Mouse (Mus musculus) kidney, embryonic 16.5 days (tissue): ENCODE measurements at regions not wholly inside any gene's neighbourhood (a gene's known extent, or its start where the extent isn't known, plus 50 kb on each side); places are given as distances from the start of the nearest gene placed in this dataset.

Source experiments
- ATAC-seq: fragments of 200-750 bp; cut with Nextera tagmentation; 2 replicates; pipeline ENCODE4 v1.8.0; 2017; ENCODE audit warnings: moderate TSS enrichment; ENCODE audit not compliant: low FRiP score, low TSS enrichment
- H3K27ac ChIP-seq: fragments of 300-500 bp; sonication (generic); 2 replicates; pipeline ENCODE4 v1.5.1; 2014; ENCODE audit warnings: low read length
- H3K27me3 ChIP-seq: fragments of 300-500 bp; sonication (generic); 2 replicates; pipeline ENCODE4 v1.6.1; 2014; ENCODE audit warnings: low read length, control low read depth, mixed read lengths; ENCODE audit not compliant: insufficient read depth
- H3K36me3 ChIP-seq: fragments of 300-500 bp; sonication (generic); 2 replicates; pipeline ENCODE4 v1.6.1; 2014; ENCODE audit warnings: low read length, control low read depth, mixed read lengths; ENCODE audit not compliant: insufficient read depth
- H3K4me1 ChIP-seq: fragments of 300-500 bp; sonication (generic); 2 replicates; pipeline ENCODE4 v1.6.1; 2014; ENCODE audit warnings: low read length, control low read depth, mixed read lengths; ENCODE audit not compliant: insufficient read depth
- H3K4me2 ChIP-seq: fragments of 300-500 bp; sonication (generic); replicated peaks from 2 replicates; pipeline ENCODE4 v1.6.1; 2014; ENCODE audit warnings: low read depth, low read length
- H3K4me3 ChIP-seq: fragments of 300-500 bp; sonication (generic); 2 replicates; pipeline ENCODE4 v1.5.1; 2014; ENCODE audit warnings: mild to moderate bottlenecking, low read length
- H3K9ac ChIP-seq: fragments of 300-500 bp; sonication (generic); replicated peaks from 2 replicates; pipeline ENCODE4 v1.6.1; 2014; ENCODE audit warnings: low read length
- H3K9me3 ChIP-seq: fragments of 300-500 bp; sonication (generic); 2 replicates; pipeline ENCODE4 v1.6.1; 2016; ENCODE audit warnings: low read length, control low read depth
- WGBS: fragments of 180-500 bp; shearing (Covaris S2); extraction: QIAGEN DNeasy Blood & Tissue Kit; methylation state at CpG from one replicate; pipeline ENCODE4 v1.1.7; 2014; 5-methylcytosine and 5-hydroxymethylcytosine counted together

DNA sequence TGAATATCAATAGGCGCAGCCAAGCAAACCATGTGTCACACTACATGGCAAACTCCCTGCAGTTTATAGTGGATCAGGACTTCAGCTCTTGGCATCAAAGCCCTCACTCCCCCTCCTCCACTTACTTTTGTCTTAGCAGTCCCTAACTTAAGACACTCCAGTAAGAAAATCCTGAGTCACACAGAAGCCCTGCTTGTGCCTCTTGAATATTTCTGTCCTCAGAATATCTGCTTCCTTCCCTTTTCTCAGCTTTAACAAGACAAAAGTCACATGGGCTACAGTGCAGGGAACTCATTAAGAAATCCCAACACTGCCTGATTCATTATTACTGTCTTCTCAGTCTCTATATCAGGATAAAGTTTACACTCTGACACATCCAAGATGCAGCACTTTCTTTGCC, 191.7 kb upstream of the Crbn start:
- H3K4me1 ChIP-seq: no peaks in the 10 kb centered on the region
- no peak overlapping the region for H3K9ac ChIP-seq
- H3K27me3 ChIP-seq: no peaks in the 10 kb centered on the region
- WGBS: 86% methylated on average over 1 of the region's 1 CpGs
- H3K9me3 ChIP-seq: no peaks in the 10 kb centered on the region
- no peaks in the 10 kb centered on the region for H3K36me3 ChIP-seq
- H3K27ac ChIP-seq: no peak overlapping the region
- no peak for ATAC-seq
- no peak overlapping the region for H3K4me3 ChIP-seq
- no peak overlapping the region for H3K4me2 ChIP-seq

DNA sequence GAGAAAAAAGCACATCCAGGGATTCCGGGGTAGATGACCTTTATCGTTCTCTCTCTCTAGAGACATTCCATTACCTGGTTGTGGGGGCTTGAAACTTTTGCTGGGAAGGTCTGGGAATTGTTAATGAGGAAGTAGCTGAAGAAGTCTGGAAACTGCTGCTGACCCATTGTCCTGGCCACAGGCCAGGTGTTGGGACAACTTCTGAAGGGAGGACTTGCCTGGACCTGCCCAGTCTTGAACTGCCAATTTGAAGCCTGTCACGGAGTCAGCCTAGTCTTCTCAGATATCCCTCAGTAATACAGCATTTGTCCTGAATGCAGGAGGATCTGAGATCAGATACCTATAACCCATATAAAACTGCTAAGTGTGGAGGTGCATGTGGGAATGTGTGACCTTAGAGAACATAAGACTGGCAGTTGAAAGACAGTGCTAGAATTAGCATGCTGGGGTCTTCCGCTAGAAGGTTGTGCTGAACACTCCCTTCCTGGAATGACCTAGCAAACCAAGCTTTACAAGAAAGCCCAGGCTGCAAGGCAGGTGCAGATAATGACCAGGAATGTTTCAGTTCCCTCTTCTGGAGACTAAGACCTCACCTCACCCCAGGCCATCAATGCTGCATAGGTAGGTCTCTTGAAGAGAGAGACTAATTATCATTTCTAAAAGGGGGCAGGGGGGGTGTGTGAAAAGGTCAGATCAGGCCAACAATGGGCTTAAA, 204.7 kb upstream of the Crbn start:
- Histone ChIP-seq H3K9ac (no peak overlapping the region), H3K4me2 (no peak overlapping the region), H3K9me3 (no peaks in the 10 kb centered on the region), H3K36me3 (no peaks in the 10 kb centered on the region), H3K4me1 (no peaks in the 10 kb centered on the region), H3K4me3 (no peak overlapping the region), H3K27me3 (no peaks in the 10 kb centered on the region), H3K27ac (no peak overlapping the region)
- WGBS: 89% methylated on average over 4 of the region's 4 CpGs
- no peak for ATAC-seq

DNA sequence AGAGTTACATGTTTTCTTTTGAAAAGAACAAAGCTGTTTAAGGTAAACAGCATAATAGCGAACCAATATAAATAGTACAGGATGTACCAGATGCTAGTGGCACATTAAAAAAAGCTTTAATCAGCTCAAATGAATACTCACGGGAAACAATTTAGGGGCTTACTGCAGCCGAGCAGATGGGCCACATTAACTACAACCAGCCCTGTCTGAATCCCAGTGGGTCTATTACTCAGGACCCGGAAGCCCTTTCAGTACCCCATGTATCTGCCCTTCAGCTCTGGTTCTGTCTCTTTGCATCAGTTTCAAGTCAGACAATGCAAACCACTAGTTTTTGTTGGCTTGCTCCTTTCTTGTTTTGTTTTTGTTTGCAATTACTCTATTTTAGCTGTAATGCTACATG, 210.9 kb upstream of the Crbn start:
- Histone ChIP-seq H3K36me3 (no peaks in the 10 kb centered on the region), H3K4me2 (no peak overlapping the region), H3K4me3 (no peak overlapping the region), H3K27me3 (peaks cover 2% of the 10 kb centered on the region; the same call in 1 of the 2 replicates), H3K9me3 (no peaks in the 10 kb centered on the region), H3K9ac (no peak overlapping the region), H3K27ac (no peak overlapping the region), H3K4me1 (0 out of 2 replicates have a peak, but pooled peaks cover 7% of the 10 kb centered on the region)
- WGBS: 65% methylated on average over 4 of the region's 4 CpGs
- ATAC-seq: no peak

DNA sequence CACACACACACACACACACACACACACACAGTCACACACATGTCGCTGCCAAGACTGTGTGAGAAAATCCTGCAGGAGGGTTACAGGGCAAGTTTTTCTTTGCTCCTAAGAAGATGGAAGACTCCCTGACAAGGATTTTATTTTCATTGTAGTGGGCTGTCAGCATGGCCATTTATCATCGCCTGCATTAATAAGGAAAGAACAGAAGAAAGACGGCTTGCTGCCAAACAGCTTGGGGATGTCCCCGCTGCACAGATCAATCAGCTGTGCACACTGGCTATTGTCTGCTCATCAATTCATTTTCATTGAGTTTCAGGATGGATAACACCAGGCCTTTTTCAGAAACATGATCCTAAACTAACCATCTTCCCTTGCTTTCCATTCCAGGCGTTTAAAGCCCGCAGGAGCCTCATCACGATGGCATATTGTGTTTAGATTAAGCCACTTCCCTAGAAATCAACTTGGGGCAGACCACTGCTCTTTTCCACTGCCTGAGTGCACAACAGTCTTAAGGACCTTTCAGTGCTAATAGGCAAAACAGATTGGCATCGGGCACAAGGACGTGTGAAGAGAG, 213.1 kb upstream of the Crbn start:
- peak; percentile 94 for ATAC-seq
- H3K27me3 ChIP-seq: peaks cover 2% of the 10 kb centered on the region; the same call in 1 of the 2 replicates
- 6% methylated on average over 9 of the region's 9 CpGs for WGBS
- 0 out of 2 replicates have a peak, but pooled peaks cover 7% of the 10 kb centered on the region for H3K4me1 ChIP-seq
- H3K4me3 ChIP-seq: peak overlapping the region; percentile 2; the same call in 1 of the 2 replicates
- peak overlapping the region; percentile 37 for H3K4me2 ChIP-seq
- no peaks in the 10 kb centered on the region for H3K9me3 ChIP-seq
- H3K36me3 ChIP-seq: no peaks in the 10 kb centered on the region
- 0 out of 2 replicates have a peak overlapping the region, but pooled peaks have one; percentile 63 for H3K27ac ChIP-seq
- H3K9ac ChIP-seq: no peak overlapping the region

DNA sequence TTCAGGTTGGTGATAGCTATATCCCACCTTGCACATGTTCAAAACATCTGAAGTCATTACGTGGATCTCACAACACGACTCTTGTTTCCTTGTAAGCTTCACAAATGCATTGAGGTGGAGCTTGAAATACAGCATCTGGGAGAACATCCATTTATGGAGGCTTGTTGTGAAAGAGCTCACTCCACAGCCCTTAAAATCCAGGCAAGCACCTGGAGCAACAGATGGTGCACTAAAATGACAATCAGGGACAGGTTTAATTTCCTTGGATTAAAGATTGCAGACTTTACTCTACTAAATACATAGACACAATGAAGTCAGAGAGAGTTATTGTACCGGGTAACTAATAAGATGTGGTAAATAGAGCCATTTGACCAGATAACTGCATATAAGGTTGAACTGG, 219.2 kb upstream of the Crbn start:
- no peaks in the 10 kb centered on the region for H3K4me1 ChIP-seq
- 81% methylated on average over 3 of the region's 3 CpGs for WGBS
- no peak for ATAC-seq
- H3K9ac ChIP-seq: no peak overlapping the region
- H3K36me3 ChIP-seq: no peaks in the 10 kb centered on the region
- no peak overlapping the region for H3K27ac ChIP-seq
- no peak overlapping the region for H3K4me2 ChIP-seq
- no peak overlapping the region for H3K4me3 ChIP-seq
- peaks cover 2% of the 10 kb centered on the region; the same call in 1 of the 2 replicates for H3K27me3 ChIP-seq
- no peaks in the 10 kb centered on the region for H3K9me3 ChIP-seq

DNA sequence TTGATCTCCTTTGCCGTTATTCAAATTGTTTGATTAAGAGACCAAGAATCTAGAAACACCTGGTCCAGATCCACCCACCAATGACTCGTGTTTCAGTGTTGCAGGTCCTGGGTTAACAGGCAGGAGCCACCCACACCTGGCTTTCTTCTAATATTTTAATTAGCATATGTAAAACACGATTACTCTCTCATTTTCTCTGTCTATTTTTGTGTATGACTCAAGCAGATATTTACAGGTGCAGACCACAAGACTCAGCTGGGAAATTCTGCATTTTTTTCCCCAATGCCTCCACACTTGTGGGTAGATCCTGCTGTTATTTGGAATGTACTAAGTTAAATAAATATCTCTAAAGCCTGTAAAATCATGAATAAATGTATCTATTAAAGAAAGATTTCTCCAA, 245.3 kb upstream of the Crbn start:
- Histone ChIP-seq H3K4me3 (no peak overlapping the region), H3K36me3 (no peaks in the 10 kb centered on the region), H3K4me1 (no peaks in the 10 kb centered on the region), H3K27me3 (no peaks in the 10 kb centered on the region), H3K27ac (no peak overlapping the region), H3K9me3 (no peaks in the 10 kb centered on the region), H3K4me2 (no peak overlapping the region), H3K9ac (no peak overlapping the region)
- 80% methylated on average over 3 of the region's 3 CpGs for WGBS
- ATAC-seq: no peak

DNA sequence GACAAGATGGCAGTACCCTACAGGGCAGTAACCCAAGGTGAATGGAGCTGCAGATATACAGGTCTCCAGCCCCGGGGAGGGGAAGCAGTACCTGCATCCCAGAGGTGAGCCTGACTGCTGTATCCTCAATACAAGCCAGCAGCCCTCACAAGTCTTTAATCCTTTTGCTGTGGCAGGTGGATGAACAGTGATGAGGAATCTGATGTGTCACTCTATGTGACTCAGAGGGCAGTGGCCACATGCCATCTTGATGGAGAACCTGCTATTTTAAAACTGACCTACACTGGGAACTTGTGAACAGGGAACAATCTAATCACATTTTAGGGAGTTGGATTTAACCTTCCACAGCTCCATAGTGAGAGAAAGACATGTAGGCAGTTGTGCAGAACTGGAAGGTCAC, 251.7 kb upstream of the Crbn start:
- Histone ChIP-seq H3K27ac (no peak overlapping the region), H3K9ac (no peak overlapping the region), H3K4me3 (no peak overlapping the region), H3K4me1 (no peaks in the 10 kb centered on the region), H3K27me3 (no peaks in the 10 kb centered on the region), H3K36me3 (no peaks in the 10 kb centered on the region), H3K9me3 (no peaks in the 10 kb centered on the region), H3K4me2 (no peak overlapping the region)
- 78% methylated on average over 1 of the region's 1 CpGs for WGBS
- ATAC-seq: no peak

DNA sequence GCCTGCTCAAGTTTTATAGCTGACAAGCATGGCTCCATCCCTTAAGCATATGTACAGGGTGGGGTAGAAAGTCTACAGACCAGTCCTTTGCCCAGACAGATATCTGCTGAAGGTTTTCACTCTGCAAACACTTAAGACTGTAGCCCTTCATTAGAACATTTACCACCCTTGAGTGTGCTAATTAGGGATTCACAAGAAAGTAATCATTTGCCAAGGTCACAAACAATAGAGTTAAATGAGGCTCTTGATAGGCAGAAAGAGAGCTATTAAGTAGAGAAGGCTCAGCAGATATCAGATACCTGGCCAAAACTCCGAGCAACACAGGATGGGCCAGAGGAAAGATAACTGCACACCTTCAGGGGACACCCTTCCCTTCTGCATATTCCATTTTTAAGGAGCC, 252.3 kb upstream of the Crbn start:
- Histone ChIP-seq H3K4me3 (no peak overlapping the region), H3K9me3 (no peaks in the 10 kb centered on the region), H3K27ac (no peak overlapping the region), H3K4me2 (no peak overlapping the region), H3K27me3 (no peaks in the 10 kb centered on the region), H3K9ac (no peak overlapping the region), H3K36me3 (no peaks in the 10 kb centered on the region), H3K4me1 (no peaks in the 10 kb centered on the region)
- WGBS: 67% methylated on average over 1 of the region's 1 CpGs
- ATAC-seq: no peak

DNA sequence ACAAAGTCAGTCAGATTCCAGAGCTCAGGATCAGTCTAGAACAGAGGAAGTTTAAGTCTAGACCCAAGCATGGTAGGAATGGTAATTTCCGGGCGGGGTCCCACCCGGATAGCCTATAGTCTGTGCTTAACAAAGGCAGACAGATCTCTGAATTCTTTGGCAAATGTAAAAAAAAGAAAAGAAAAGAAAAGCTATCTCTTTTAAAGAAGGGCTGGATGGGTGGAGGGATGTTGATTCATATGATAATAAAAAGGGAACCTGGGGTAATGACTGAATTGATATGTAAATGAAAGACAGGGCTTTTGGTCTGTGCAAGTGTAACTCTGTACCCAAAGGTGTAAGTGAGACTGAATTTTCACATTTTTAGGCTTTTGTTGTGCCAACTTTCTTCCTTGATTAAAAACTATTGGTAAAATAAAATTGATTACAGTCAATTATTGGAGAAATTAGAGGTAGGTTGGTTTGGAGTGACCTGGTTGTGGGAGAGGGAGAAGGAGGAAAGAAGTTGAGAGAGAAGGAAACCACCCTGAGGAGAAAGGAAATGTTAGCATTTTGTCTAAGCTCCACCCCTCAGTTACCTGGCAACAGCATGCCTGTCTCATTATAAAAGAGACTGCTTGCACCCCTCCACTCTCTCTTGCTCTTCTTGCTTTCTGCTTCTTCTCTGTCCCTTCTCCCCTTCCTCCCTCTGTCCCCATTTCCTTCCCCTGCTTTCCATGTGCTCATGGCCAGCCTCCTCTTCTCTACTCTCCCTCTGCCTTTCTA, 259.3 kb upstream of the Crbn start:
- Histone ChIP-seq H3K27me3 (no peaks in the 10 kb centered on the region), H3K9me3 (peaks cover 4% of the 10 kb centered on the region; the same call in 1 of the 2 replicates), H3K36me3 (no peaks in the 10 kb centered on the region), H3K9ac (no peak overlapping the region), H3K27ac (no peak overlapping the region), H3K4me2 (no peak overlapping the region), H3K4me3 (no peak overlapping the region), H3K4me1 (no peaks in the 10 kb centered on the region)
- ATAC-seq: no peak
- 91% methylated on average over 3 of the region's 3 CpGs for WGBS
